Mouse (Mus musculus): Measurements from ENCODE around the gene Aqp9. TPM values are rescaled to one million over a fixed set of nuclear protein-coding genes. Genes with fewer than 3 reads are reported as not detected.

The Aqp9 gene
- polyA plus RNA-seq, 1 experiment from 2014 or later = 0.09 TPM

DNA sequence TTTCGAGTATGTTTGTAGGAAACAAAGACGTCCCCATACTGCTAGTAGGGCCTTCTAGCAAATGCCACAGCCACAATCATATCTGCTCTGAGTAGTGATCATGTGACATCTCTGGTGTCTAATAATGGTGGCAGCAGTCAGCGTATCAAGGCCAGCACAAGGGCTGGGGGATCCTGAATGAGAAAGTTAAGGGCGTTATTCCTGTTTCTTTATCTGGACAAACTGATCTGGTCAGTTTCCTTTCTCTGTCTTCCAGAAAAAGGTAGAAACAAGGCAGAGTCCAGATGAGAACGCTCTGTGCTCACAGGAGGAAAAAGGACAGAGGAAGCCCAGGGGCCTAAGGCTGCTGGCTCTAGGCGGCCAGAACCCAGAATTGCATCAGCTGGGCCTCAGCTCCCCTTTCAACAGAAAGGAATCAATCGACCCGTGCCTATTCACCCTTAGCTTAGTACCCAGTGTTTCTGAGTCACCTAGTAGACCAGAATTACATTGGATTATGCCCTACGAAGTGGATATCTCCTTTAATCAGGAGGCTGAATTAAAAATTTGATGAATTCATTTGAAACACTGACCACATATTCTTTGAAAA is 11.9 kb downstream of the Aqp9 start:
- no peak for ATAC-seq (replicated peaks; ENCODE audit: low FRiP score)
- H3K4me2 ChIP-seq (ENCODE audit: low read depth, low read length, severe bottlenecking) = no peak overlapping the region
- H3K4me1 ChIP-seq (replicated peaks; ENCODE audit: control insufficient read depth, insufficient read depth, low read length) = no peaks in the 10 kb centered on the region
- H3K4me3 ChIP-seq (ENCODE audit: low read depth, low read length) = no peak overlapping the region
- WGBS = 78% methylated on average over 9 of the region's 9 CpGs
- H3K36me3 ChIP-seq (ENCODE audit: control insufficient read depth, insufficient read depth, low read length) = no peaks in the 10 kb centered on the region
- no peak for DNase-seq (ENCODE audit: low spot score)
- H3K27ac ChIP-seq (ENCODE audit: low read depth, low read length) = no peak overlapping the region
- H3K9ac ChIP-seq (ENCODE audit: low read length) = no peak overlapping the region
- no peaks in the 10 kb centered on the region for H3K27me3 ChIP-seq (ENCODE audit: control insufficient read depth, insufficient read depth, low read length)
- no peaks in the 10 kb centered on the region for H3K9me3 ChIP-seq (ENCODE audit: control insufficient read depth, low read length)

DNA sequence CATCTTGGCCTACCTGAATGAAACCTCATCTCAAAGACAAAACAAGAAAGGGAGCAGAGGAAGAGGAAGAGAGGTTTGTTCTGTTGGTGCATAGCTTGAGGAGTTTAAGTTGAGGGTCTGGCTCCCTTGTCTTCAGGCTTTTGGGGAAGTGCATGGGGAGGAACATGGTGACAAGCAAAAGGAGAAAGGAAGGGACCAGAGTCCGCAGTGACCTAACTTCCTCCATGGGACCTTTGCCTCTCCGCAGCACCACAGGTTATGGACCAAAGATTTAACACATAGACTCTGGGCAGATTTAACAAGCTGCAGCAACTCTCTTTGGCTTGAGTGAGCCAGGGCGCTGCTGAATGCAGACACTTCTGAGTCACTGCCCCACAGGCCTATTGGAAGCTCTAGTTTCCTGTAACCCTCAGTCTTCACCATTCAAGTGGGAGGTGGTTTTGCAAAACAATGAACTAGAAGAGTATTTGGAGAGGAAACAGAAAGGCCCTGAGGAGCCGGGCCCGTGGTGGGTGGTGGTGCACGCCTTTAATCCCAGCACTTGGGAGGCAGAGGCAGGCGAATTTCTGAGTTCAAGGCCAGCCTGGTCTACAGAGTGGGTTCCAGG is 13.0 kb downstream of the Aqp9 start:
- Histone ChIP-seq H3K4me1 (replicated peaks; ENCODE audit: control insufficient read depth, insufficient read depth, low read length) (no peaks in the 10 kb centered on the region), H3K27me3 (ENCODE audit: control insufficient read depth, insufficient read depth, low read length) (no peaks in the 10 kb centered on the region), H3K27ac (ENCODE audit: low read depth, low read length) (no peak overlapping the region), H3K9me3 (ENCODE audit: control insufficient read depth, low read length) (no peaks in the 10 kb centered on the region), H3K4me2 (ENCODE audit: low read depth, low read length, severe bottlenecking) (no peak overlapping the region), H3K36me3 (ENCODE audit: control insufficient read depth, insufficient read depth, low read length) (no peaks in the 10 kb centered on the region), H3K4me3 (ENCODE audit: low read depth, low read length) (no peak overlapping the region), H3K9ac (ENCODE audit: low read length) (no peak overlapping the region)
- WGBS = 86% methylated on average over 7 of the region's 7 CpGs
- DNase-seq (ENCODE audit: low spot score) (no peak), ATAC-seq (replicated peaks; ENCODE audit: low FRiP score) (no peak)

DNA sequence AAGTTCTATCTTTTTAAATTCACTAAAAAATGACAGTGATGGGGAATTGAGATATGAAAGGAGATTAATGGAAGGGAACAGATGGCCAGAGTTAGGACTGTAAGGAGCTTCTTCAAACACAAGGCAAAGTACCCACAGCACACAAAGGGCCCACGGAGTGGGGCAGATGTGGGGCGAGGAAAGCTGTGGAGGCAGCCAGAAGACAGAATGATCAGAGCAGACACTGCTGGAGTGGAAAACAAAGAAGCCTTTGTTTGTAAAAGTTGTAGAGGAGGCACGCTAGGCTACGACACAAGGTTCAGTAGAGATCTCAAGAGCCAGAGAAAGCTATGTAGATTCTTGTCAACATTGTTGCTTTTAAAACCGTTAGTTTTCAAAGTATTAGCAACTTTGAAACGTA is 17.1 kb downstream of the Aqp9 start:
- Histone ChIP-seq H3K4me2 (ENCODE audit: low read depth, low read length, severe bottlenecking) (no peak overlapping the region), H3K27me3 (ENCODE audit: control insufficient read depth, insufficient read depth, low read length) (no peaks in the 10 kb centered on the region), H3K4me3 (ENCODE audit: low read depth, low read length) (no peak overlapping the region), H3K36me3 (ENCODE audit: control insufficient read depth, insufficient read depth, low read length) (no peaks in the 10 kb centered on the region), H3K9ac (ENCODE audit: low read length) (no peak overlapping the region), H3K4me1 (replicated peaks; ENCODE audit: control insufficient read depth, insufficient read depth, low read length) (no peaks in the 10 kb centered on the region), H3K9me3 (ENCODE audit: control insufficient read depth, low read length) (no peaks in the 10 kb centered on the region), H3K27ac (ENCODE audit: low read depth, low read length) (no peak overlapping the region)
- ATAC-seq (replicated peaks; ENCODE audit: low FRiP score) (no peak), DNase-seq (ENCODE audit: low spot score) (no peak)
- WGBS = 55% methylated on average over 6 of the region's 6 CpGs

DNA sequence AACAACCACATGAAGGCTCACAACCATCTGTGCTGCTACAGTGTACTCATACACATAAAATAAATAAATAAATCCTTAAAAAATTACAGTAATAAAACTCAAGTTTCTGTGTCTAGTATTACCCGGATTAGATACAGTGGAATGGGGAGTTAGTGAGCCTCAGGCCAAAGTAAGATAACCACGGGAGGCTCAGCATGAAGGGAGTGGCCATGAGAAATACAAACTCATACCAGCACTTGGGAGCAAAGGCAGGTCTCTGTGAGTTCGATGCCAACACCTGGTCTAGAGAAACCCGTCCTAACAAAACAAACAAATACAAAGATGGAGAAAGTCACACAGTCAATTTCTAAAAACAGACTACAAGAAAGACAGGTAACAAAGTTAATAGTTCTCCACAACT is 18.3 kb downstream of the Aqp9 start:
- H3K4me1 ChIP-seq (replicated peaks; ENCODE audit: control insufficient read depth, insufficient read depth, low read length) = no peaks in the 10 kb centered on the region
- H3K9ac ChIP-seq (ENCODE audit: low read length) = no peak overlapping the region
- no peak overlapping the region for H3K4me2 ChIP-seq (ENCODE audit: low read depth, low read length, severe bottlenecking)
- no peaks in the 10 kb centered on the region for H3K27me3 ChIP-seq (ENCODE audit: control insufficient read depth, insufficient read depth, low read length)
- no peaks in the 10 kb centered on the region for H3K9me3 ChIP-seq (ENCODE audit: control insufficient read depth, low read length)
- no peaks in the 10 kb centered on the region for H3K36me3 ChIP-seq (ENCODE audit: control insufficient read depth, insufficient read depth, low read length)
- no peak overlapping the region for H3K4me3 ChIP-seq (ENCODE audit: low read depth, low read length)
- DNase-seq (ENCODE audit: low spot score) (no peak), ATAC-seq (replicated peaks; ENCODE audit: low FRiP score) (no peak)
- H3K27ac ChIP-seq (ENCODE audit: low read depth, low read length) = no peak overlapping the region
- WGBS = 93% methylated on average over 4 of the region's 4 CpGs

DNA sequence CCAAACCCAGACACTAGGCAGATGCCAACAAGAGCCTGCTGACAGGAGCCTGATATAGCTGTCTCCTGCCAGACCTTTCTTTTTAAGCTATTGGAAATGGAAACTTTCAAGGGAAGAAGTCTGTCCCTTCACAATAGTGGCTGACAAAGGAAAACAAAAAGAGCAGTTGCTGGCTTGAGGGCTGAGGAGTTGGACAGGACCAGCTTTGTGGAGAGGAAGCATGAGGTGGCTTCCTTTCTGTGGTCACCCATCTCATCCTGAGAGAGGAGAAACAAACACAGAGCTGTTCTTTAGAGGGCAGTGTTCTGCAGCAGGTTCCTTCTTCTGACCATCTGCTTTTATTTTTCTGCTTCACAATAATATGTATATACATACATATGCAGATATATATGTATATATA is 19.6 kb downstream of the Aqp9 start:
- H3K4me1 ChIP-seq (replicated peaks; ENCODE audit: control insufficient read depth, insufficient read depth, low read length) = no peaks in the 10 kb centered on the region
- H3K9me3 ChIP-seq (ENCODE audit: control insufficient read depth, low read length) = no peaks in the 10 kb centered on the region
- DNase-seq (ENCODE audit: low spot score) (no peak), ATAC-seq (replicated peaks; ENCODE audit: low FRiP score) (no peak)
- no peaks in the 10 kb centered on the region for H3K36me3 ChIP-seq (ENCODE audit: control insufficient read depth, insufficient read depth, low read length)
- no peak overlapping the region for H3K9ac ChIP-seq (ENCODE audit: low read length)
- H3K4me2 ChIP-seq (ENCODE audit: low read depth, low read length, severe bottlenecking) = no peak overlapping the region
- no peak overlapping the region for H3K4me3 ChIP-seq (ENCODE audit: low read depth, low read length)
- no peaks in the 10 kb centered on the region for H3K27me3 ChIP-seq (ENCODE audit: control insufficient read depth, insufficient read depth, low read length)
- H3K27ac ChIP-seq (ENCODE audit: low read depth, low read length) = no peak overlapping the region

DNA sequence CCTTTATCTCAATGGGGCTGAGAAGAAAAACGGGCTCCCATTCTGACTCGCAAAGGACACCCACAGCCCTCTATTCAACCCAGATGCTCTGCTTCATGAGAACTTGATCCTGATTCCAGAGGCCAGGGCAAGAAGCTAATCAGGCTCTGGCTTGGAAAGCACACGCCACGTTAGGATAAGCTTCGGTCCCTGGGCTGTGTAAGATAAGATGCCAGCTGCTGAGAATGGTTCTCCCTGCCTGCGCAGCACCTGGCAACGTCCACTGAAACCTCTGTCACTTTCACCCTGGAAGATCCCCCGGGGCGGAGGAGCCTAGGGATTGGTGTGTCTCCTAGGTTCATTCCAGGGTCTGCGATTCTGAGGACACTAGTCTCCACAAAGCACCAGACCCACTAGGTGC is 22.3 kb downstream of the Aqp9 start:
- Histone ChIP-seq H3K4me3 (ENCODE audit: low read depth, low read length) (no peak overlapping the region), H3K4me2 (ENCODE audit: low read depth, low read length, severe bottlenecking) (no peak overlapping the region), H3K27me3 (ENCODE audit: control insufficient read depth, insufficient read depth, low read length) (no peaks in the 10 kb centered on the region), H3K36me3 (ENCODE audit: control insufficient read depth, insufficient read depth, low read length) (no peaks in the 10 kb centered on the region), H3K9me3 (ENCODE audit: control insufficient read depth, low read length) (no peaks in the 10 kb centered on the region), H3K4me1 (replicated peaks; ENCODE audit: control insufficient read depth, insufficient read depth, low read length) (no peaks in the 10 kb centered on the region), H3K9ac (ENCODE audit: low read length) (no peak overlapping the region), H3K27ac (ENCODE audit: low read depth, low read length) (no peak overlapping the region)
- no peak for DNase-seq (ENCODE audit: low spot score)
- 85% methylated on average over 10 of the region's 10 CpGs for WGBS
- no peak for ATAC-seq (replicated peaks; ENCODE audit: low FRiP score)

DNA sequence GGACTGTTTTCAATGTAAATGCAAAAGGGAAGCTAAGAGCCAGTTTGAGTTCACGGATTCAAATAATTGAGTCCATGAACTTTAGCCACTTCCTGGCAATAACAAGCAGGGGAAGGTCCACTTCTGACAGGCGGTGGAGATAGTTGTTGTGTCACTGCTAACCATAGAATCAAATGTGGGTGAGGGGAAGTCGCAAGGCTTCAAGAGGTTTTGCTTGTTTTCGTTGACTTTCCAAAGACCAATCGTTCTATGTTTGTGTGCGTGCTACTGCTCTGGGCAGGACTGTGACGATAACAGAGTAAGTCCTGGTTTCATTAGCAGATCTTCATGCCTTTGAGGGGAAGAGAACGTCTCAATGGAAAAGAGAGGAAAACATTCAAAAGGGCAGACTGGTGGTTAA is 28.3 kb downstream of the Aqp9 start:
- no peak for DNase-seq (ENCODE audit: low spot score)
- no peaks in the 10 kb centered on the region for H3K27me3 ChIP-seq (ENCODE audit: control insufficient read depth, insufficient read depth, low read length)
- H3K4me3 ChIP-seq (ENCODE audit: low read depth, low read length) = no peak overlapping the region
- no peak overlapping the region for H3K4me2 ChIP-seq (ENCODE audit: low read depth, low read length, severe bottlenecking)
- H3K9ac ChIP-seq (ENCODE audit: low read length) = no peak overlapping the region
- no peaks in the 10 kb centered on the region for H3K4me1 ChIP-seq (replicated peaks; ENCODE audit: control insufficient read depth, insufficient read depth, low read length)
- H3K27ac ChIP-seq (ENCODE audit: low read depth, low read length) = no peak overlapping the region
- 87% methylated on average over 8 of the region's 8 CpGs for WGBS
- no peaks in the 10 kb centered on the region for H3K36me3 ChIP-seq (ENCODE audit: control insufficient read depth, insufficient read depth, low read length)
- ATAC-seq (replicated peaks; ENCODE audit: low FRiP score) = no peak
- H3K9me3 ChIP-seq (ENCODE audit: control insufficient read depth, low read length) = no peaks in the 10 kb centered on the region

DNA sequence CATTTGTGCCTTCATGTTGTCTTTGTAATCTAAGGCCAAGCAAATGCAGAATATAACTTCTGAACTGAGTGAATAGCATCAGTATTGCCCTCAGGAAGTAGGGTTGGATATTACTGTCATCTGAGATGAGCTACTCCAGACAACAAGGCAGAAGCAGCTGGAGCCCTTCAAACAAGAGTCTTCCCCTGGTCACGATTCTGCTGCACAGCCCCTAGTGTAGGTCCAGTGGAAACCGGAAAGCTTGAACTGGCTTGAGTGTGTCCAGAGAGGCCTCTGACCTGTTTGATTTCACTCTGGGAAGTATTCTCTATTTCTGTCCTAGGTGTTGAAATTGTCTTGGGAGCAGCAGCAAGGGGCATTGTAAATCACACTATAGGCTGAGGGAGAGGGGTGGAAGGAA is 29.5 kb downstream of the Aqp9 start:
- H3K4me3 ChIP-seq (ENCODE audit: low read depth, low read length) = no peak overlapping the region
- DNase-seq (ENCODE audit: low spot score) (no peak), ATAC-seq (replicated peaks; ENCODE audit: low FRiP score) (no peak)
- H3K27me3 ChIP-seq (ENCODE audit: control insufficient read depth, insufficient read depth, low read length) = no peaks in the 10 kb centered on the region
- no peak overlapping the region for H3K4me2 ChIP-seq (ENCODE audit: low read depth, low read length, severe bottlenecking)
- H3K9ac ChIP-seq (ENCODE audit: low read length) = no peak overlapping the region
- no peaks in the 10 kb centered on the region for H3K9me3 ChIP-seq (ENCODE audit: control insufficient read depth, low read length)
- WGBS = 94% methylated on average over 2 of the region's 2 CpGs
- no peaks in the 10 kb centered on the region for H3K36me3 ChIP-seq (ENCODE audit: control insufficient read depth, insufficient read depth, low read length)
- no peaks in the 10 kb centered on the region for H3K4me1 ChIP-seq (replicated peaks; ENCODE audit: control insufficient read depth, insufficient read depth, low read length)
- H3K27ac ChIP-seq (ENCODE audit: low read depth, low read length) = no peak overlapping the region

DNA sequence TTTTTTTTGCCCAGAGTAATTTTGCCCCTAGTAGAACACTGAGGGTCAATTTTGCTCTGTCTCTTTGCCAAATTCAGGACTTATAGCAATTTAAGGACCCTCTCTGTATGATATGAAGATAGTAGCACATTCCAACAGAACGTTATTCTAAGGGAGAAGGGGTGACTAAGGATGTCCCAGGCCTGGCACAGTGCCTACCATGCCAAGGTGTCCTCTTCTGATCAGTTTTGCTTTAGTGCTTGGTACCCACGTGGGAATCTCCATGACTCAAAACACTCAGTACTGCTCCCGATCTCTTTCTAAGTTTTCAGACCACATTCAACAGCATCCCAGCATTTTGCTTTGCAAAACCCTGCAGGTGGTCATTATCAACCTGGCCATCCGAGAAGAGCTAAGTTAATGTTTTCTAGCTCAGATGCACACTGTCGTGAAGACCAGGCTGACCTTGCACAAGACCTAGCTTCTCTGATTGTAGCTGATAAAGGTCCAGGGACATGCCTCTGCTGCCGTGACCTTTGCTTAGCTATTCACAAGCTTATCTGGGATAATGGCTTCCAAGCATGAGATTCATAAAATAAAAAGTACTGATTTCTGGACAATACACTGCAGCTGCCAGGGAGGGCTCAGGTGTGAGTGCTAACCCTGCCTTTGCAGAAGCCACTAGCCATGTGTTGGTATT is 31.1 kb downstream of the Aqp9 start:
- ATAC-seq (replicated peaks; ENCODE audit: low FRiP score) (no peak), DNase-seq (ENCODE audit: low spot score) (no peak)
- Histone ChIP-seq H3K4me1 (replicated peaks; ENCODE audit: control insufficient read depth, insufficient read depth, low read length) (no peaks in the 10 kb centered on the region), H3K9ac (ENCODE audit: low read length) (no peak overlapping the region), H3K4me2 (ENCODE audit: low read depth, low read length, severe bottlenecking) (no peak overlapping the region), H3K27ac (ENCODE audit: low read depth, low read length) (no peak overlapping the region), H3K4me3 (ENCODE audit: low read depth, low read length) (no peak overlapping the region), H3K9me3 (ENCODE audit: control insufficient read depth, low read length) (no peaks in the 10 kb centered on the region), H3K36me3 (ENCODE audit: control insufficient read depth, insufficient read depth, low read length) (no peaks in the 10 kb centered on the region), H3K27me3 (ENCODE audit: control insufficient read depth, insufficient read depth, low read length) (no peaks in the 10 kb centered on the region)
- WGBS = 77% methylated on average over 6 of the region's 6 CpGs

Data from forebrain, embryonic 11.5 days (tissue).